Comparison of ENCODE assay signal across 33 mouse cellular contexts in the genomic region with DNA sequence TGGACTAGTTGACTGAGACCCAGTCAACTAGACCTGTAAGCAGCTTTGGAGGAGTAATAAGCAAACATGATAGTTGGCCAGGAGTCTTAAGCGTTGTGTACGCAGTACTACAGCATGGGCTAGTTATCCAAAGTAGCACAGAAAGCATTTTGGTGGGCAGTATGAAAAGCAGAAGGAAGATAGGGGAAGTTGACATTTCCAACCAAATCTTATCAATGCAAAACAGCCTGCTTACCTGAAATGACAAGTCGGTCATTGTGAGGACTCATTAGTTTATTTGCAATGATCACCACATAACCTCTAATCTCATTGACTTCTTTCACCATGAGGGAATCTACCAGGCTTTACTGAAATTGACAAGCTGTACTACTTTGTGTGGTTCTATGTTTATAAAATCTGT.
"Had no signal": no experiment of that assay in that cellular context is flagged by ENCODE, and none has a peak within 500 bp of the region (broad histone marks: within the 10 kb centered on the region; RNA-seq: fewer than 3 reads in every experiment).

No protein-coding gene starts in this region.

- H3K4me3 ChIP-seq: limb, embryonic 10.5 days; limb, embryonic 12.5 days; limb, embryonic 13.5 days; limb, embryonic 15.5 days; liver, embryonic 12.5 days; liver, embryonic 13.5 days; liver, embryonic 15.5 days; lung, embryonic 15.5 days; megakaryocyte, embryonic 14.5 days; midbrain, embryonic 10.5 days; midbrain, embryonic 12.5 days; midbrain, embryonic 13.5 days; midbrain, embryonic 15.5 days; myocyte; neural tube, embryonic 12.5 days; neural tube, embryonic 13.5 days had no signal

- DNase-seq: left cerebral cortex, postnatal 4 days; liver; liver, embryonic 13.5 days; liver, postnatal 0 days; lung, adult 18-20 months; lung, adult 2 months; lung, embryonic 14.5 days; lung, postnatal 10 days; lung, postnatal 14 days; lung, postnatal 36 days; lung, postnatal 4 days; midbrain, embryonic 14.5 days had no signal

- H3K9me3 ChIP-seq: limb, embryonic 10.5 days; limb, embryonic 12.5 days; limb, embryonic 15.5 days; liver, embryonic 12.5 days; liver, embryonic 13.5 days; liver, embryonic 15.5 days; lung, embryonic 15.5 days; midbrain, embryonic 13.5 days; midbrain, embryonic 15.5 days; neural tube, embryonic 12.5 days; neural tube, embryonic 13.5 days had no signal

- H3K4me1 ChIP-seq: limb, embryonic 10.5 days; limb, embryonic 12.5 days; limb, embryonic 13.5 days; limb, embryonic 15.5 days; liver, embryonic 12.5 days; liver, embryonic 13.5 days; liver, embryonic 15.5 days; lung, embryonic 15.5 days; megakaryocyte, embryonic 14.5 days had no signal

- H3K36me3 ChIP-seq: limb, embryonic 10.5 days; limb, embryonic 12.5 days; limb, embryonic 13.5 days; limb, embryonic 15.5 days; liver, embryonic 12.5 days; liver, embryonic 13.5 days; liver, embryonic 15.5 days; lung, embryonic 15.5 days; midbrain, embryonic 10.5 days; midbrain, embryonic 12.5 days; midbrain, embryonic 13.5 days; midbrain, embryonic 15.5 days; neural tube, embryonic 12.5 days; neural tube, embryonic 13.5 days had no signal

- H3K4me2 ChIP-seq: limb, embryonic 12.5 days; limb, embryonic 13.5 days; limb, embryonic 15.5 days; liver, embryonic 11.5 days; liver, embryonic 12.5 days; liver, embryonic 13.5 days; liver, embryonic 15.5 days; lung, embryonic 14.5 days; lung, embryonic 15.5 days; midbrain, embryonic 11.5 days; midbrain, embryonic 12.5 days; midbrain, embryonic 13.5 days; midbrain, embryonic 15.5 days; neural tube, embryonic 12.5 days; neural tube, embryonic 13.5 days had no signal

- ATAC-seq: liver, embryonic 12.5 days; liver, postnatal 0 days; lung, postnatal 0 days; midbrain, embryonic 13.5 days; midbrain, embryonic 15.5 days; midbrain, embryonic 16.5 days had no signal

- H3K27ac ChIP-seq: limb, embryonic 10.5 days; limb, embryonic 12.5 days; limb, embryonic 13.5 days; limb, embryonic 15.5 days; liver, embryonic 12.5 days; liver, embryonic 13.5 days; liver, embryonic 14.5 days; liver, embryonic 15.5 days; lung, embryonic 15.5 days; macrophage; midbrain, embryonic 10.5 days; midbrain, embryonic 12.5 days; midbrain, embryonic 13.5 days; midbrain, embryonic 15.5 days; neural tube, embryonic 12.5 days; neural tube, embryonic 13.5 days had no signal

- H3K9ac ChIP-seq: limb, embryonic 12.5 days; limb, embryonic 13.5 days; limb, embryonic 15.5 days; liver, embryonic 12.5 days; liver, embryonic 13.5 days; liver, embryonic 14.5 days; liver, embryonic 15.5 days; liver, postnatal 0 days; lung, embryonic 14.5 days; lung, embryonic 15.5 days; midbrain, embryonic 12.5 days; midbrain, embryonic 13.5 days; midbrain, embryonic 15.5 days; neural tube, embryonic 12.5 days; neural tube, embryonic 13.5 days had no signal

- H3K27me3 ChIP-seq: limb, embryonic 12.5 days; limb, embryonic 13.5 days; limb, embryonic 15.5 days; liver, embryonic 12.5 days; liver, embryonic 13.5 days; liver, embryonic 15.5 days; lung, embryonic 15.5 days; megakaryocyte, embryonic 14.5 days; midbrain, embryonic 12.5 days; midbrain, embryonic 13.5 days; midbrain, embryonic 15.5 days; neural tube, embryonic 12.5 days; neural tube, embryonic 13.5 days had no signal
